Mouse (Mus musculus) cerebellum, adult 2 months (tissue): ENCODE results near the gene Mff. TPM values are rescaled to one million over a fixed set of nuclear protein-coding genes. Genes with fewer than 3 reads are reported as not detected.
A peak's percentile ranks its signal among the peaks of the same experiment; 100 is the strongest.

Source experiments
- DNase-seq, 2 experiments: peaks; one replicate each; pipeline ENCODE4 v3.0.0; 2021
- H3K27ac ChIP-seq: fragments of 200-500 bp; 2 replicates; pipeline ENCODE4 v1.5.1; 2012; ENCODE audit warnings: low read length, control low read depth, inconsistent platforms; ENCODE audit not compliant: insufficient read depth
- H3K27me3 ChIP-seq: fragments of 200-500 bp; 2 replicates; pipeline ENCODE4 v1.6.1; 2012; ENCODE audit warnings: inconsistent platforms, mild to moderate bottlenecking, low read length, moderate library complexity; ENCODE audit not compliant: control insufficient read depth, insufficient read depth
- H3K4me1 ChIP-seq: fragments of 200-500 bp; 2 replicates; pipeline ENCODE4 v1.6.1; 2011; ENCODE audit warnings: low read length; ENCODE audit not compliant: control insufficient read depth, insufficient read depth
- H3K4me3 ChIP-seq: fragments of 200-500 bp; replicated peaks from 2 replicates; pipeline ENCODE3; 2011; ENCODE audit warnings: mild to moderate bottlenecking, low read depth, low read length, control low read depth; ENCODE audit not compliant: insufficient read depth
- CTCF ChIP-seq: fragments of 200-500 bp; IDR thresholded peaks from 2 replicates; pipeline ENCODE4 v1.5.1; 2011; ENCODE audit warnings: low read depth, mild to moderate bottlenecking, control low read depth, low read length, moderate library complexity, borderline replicate concordance; ENCODE audit not compliant: insufficient read depth
- POLR2A ChIP-seq: fragments of 200-500 bp; IDR thresholded peaks from 2 replicates; pipeline ENCODE4 v1.6.1; 2011; ENCODE audit warnings: low read length, control low read depth, borderline replicate concordance; ENCODE audit not compliant: insufficient read depth
- WGBS: fragments of 180-500 bp; shearing (Covaris S2); methylation state at CpG from one replicate; pipeline ENCODE4 v1.1.7; 2018; 5-methylcytosine and 5-hydroxymethylcytosine counted together
- polyA plus RNA-seq: library from polyadenylated mRNA; depleted of rRNA; stranded (reverse); fragments of >200 nt; gene quantifications from 2 replicates; pipeline ENCODE4 v1.2.3, GENCODE M21; 2012

Gene Mff
- polyA plus RNA-seq, 1 experiment: 404 TPM

- no peak for DNase-seq
- TF ChIP-seq CTCF (no peak), POLR2A (no peak)
- H3K27ac ChIP-seq: 0 out of 2 replicates have a peak overlapping the region, but pooled peaks have one; percentile 47
- no peaks in the 10 kb centered on the region for H3K27me3 ChIP-seq
- WGBS: 44% methylated on average over 4 of the region's 4 CpGs
- no peaks in the 10 kb centered on the region for H3K4me1 ChIP-seq
- H3K4me3 ChIP-seq: peak overlapping the region; percentile 74
Measured at GRCm38 (mm10) chr1:82725875-82726185, 1.1 kb downstream of the Mff start.

- no peak overlapping the region for H3K4me3 ChIP-seq
- H3K4me1 ChIP-seq: no peaks in the 10 kb centered on the region
- no peaks in the 10 kb centered on the region for H3K27me3 ChIP-seq
- DNase-seq: no peak
- H3K27ac ChIP-seq: no peak overlapping the region
- TF ChIP-seq CTCF: no peak
- TF ChIP-seq POLR2A: no peak
- WGBS: 94% methylated on average over 5 of the region's 5 CpGs
Measured at GRCm38 (mm10) chr1:82726482-82726881, 1.8 kb downstream of the Mff start.

GRCm38 (mm10) chr1:82733357-82733756, 8.7 kb downstream of the Mff start:
- H3K27me3 ChIP-seq: no peaks in the 10 kb centered on the region
- DNase-seq: no peak
- H3K4me3 ChIP-seq: no peak overlapping the region
- 89% methylated on average over 1 of the region's 1 CpGs for WGBS
- no peaks in the 10 kb centered on the region for H3K4me1 ChIP-seq
- TF ChIP-seq CTCF (no peak), POLR2A (no peak)
- no peak overlapping the region for H3K27ac ChIP-seq

- Histone ChIP-seq H3K27ac (no peak overlapping the region), H3K4me1 (no peaks in the 10 kb centered on the region), H3K27me3 (no peaks in the 10 kb centered on the region), H3K4me3 (no peak overlapping the region)
- WGBS: 89% methylated on average over 1 of the region's 1 CpGs
- DNase-seq: no peak
- TF ChIP-seq CTCF: no peak
Measured at GRCm38 (mm10) chr1:82738066-82738465, 13.4 kb downstream of the Mff start.

GRCm38 (mm10) chr1:82741539-82741938, 16.8 kb downstream of the Mff start:
- 70% methylated on average over 7 of the region's 7 CpGs for WGBS
- H3K4me1 ChIP-seq: no peaks in the 10 kb centered on the region
- DNase-seq: no peak
- no peak overlapping the region for H3K27ac ChIP-seq
- H3K27me3 ChIP-seq: no peaks in the 10 kb centered on the region
- no peak for TF ChIP-seq POLR2A
- TF ChIP-seq CTCF: no peak
- no peak overlapping the region for H3K4me3 ChIP-seq

- H3K27ac ChIP-seq: no peak overlapping the region
- H3K4me3 ChIP-seq: no peak overlapping the region
- WGBS: 81% methylated on average over 3 of the region's 3 CpGs
- no peaks in the 10 kb centered on the region for H3K27me3 ChIP-seq
- DNase-seq: no peak
- no peaks in the 10 kb centered on the region for H3K4me1 ChIP-seq
- no peak for TF ChIP-seq POLR2A
- no peak for TF ChIP-seq CTCF
Measured at GRCm38 (mm10) chr1:82743962-82744361, 19.3 kb downstream of the Mff start.

- WGBS: 66% methylated on average over 4 of the region's 4 CpGs
- H3K27me3 ChIP-seq: no peaks in the 10 kb centered on the region
- H3K27ac ChIP-seq: no peak overlapping the region
- no peaks in the 10 kb centered on the region for H3K4me1 ChIP-seq
- H3K4me3 ChIP-seq: no peak overlapping the region
- TF ChIP-seq CTCF (no peak), POLR2A (no peak)
- no peak for DNase-seq
Measured at GRCm38 (mm10) chr1:82746408-82746807, 21.7 kb downstream of the Mff start.

- TF ChIP-seq POLR2A (no peak), CTCF (no peak)
- H3K4me1 ChIP-seq: no peaks in the 10 kb centered on the region
- DNase-seq: no peak
- no peak overlapping the region for H3K4me3 ChIP-seq
- no peaks in the 10 kb centered on the region for H3K27me3 ChIP-seq
- H3K27ac ChIP-seq: no peak overlapping the region
- WGBS: 93% methylated on average over 2 of the region's 2 CpGs
Measured at GRCm38 (mm10) chr1:82747714-82748452, 23.2 kb downstream of the Mff start.

GRCm38 (mm10) chr1:82759520-82759919, 34.8 kb downstream of the Mff start:
- TF ChIP-seq CTCF: peak; percentile 15; the same call in 1 of the 2 replicates
- no peak for TF ChIP-seq POLR2A
- 97% methylated on average over 1 of the region's 1 CpGs for WGBS
- H3K27ac ChIP-seq: no peak overlapping the region
- H3K4me1 ChIP-seq: no peaks in the 10 kb centered on the region
- DNase-seq: no peak
- no peaks in the 10 kb centered on the region for H3K27me3 ChIP-seq
- no peak overlapping the region for H3K4me3 ChIP-seq
